Mouse (Mus musculus): ENCODE measurements around the gene C1rl.
"Not testable (repeated sequence)": the region's sequence is repeated elsewhere in the genome, so short reads cannot be mapped to it uniquely, and the experiment has no call there.

Gene C1rl

DNA sequence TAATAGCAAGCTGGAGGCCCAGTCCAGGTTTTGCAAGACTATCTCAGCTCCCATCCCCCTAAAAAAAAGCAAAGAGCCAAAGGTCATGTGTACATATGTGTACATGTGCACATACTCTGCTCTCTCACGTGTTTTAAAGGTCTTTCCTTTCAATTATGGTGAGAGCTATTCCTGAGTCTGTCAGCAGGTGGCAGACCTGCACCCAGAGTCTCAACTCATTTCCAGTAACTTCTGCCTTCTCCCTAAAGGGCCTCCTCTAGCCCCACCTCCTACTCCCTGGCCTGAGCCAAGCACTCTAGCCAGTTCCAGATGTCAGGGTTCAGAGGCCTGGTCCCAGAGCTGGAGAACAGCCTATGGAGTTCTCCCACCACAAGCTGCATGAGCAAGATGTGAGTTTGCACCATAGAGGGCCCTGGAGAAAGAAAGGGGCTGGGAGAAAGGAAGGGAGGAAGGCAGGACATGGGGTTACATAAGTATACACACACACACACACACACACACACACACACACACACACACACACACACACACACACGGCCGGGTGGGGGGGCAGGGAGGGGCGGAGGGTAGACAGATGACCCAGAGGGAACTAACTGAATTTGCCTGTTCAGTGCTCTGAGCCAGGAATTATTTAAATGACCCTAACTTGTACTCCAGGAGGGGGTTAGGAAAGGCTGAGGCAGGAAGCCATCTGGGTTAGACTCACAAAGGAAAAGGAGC is at the start of gene C1rl:
Gene C1rl, plus strand, starts transcription at position 272 of the 720 bp plus-strand sequence.
- DNase-seq (ENCODE audit: low read depth, low spot score) = no peak

GRCm38 (mm10) chr6:124443338-124443737 is 49.6 kb upstream of the C1rl start:
- DNase-seq (ENCODE audit: low read depth, low spot score) = no peak

DNA sequence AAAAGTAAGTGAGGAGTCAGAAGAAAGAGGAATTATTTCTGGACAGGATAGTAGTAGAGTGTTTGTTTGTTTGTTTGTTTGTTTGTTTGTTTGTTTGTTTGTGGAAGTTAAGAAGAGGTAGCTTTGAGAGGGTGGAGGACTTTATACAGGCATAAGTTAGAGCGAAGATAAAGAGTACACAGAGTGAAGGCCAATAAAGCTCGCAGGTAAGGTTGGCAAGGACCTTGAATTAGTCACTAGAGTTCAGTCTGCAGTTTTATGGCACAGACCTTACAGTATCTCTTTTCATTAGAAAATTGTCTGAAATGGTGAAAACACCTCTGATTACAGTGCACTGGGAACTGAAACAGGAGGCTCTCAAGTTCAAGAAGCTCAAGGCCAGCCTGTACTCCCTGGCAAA is 46.9 kb upstream of the C1rl start:
- no peak for DNase-seq (ENCODE audit: low read depth, low spot score)

GRCm38 (mm10) chr6:124446459-124446858 is 46.5 kb upstream of the C1rl start:
- no peak for DNase-seq (ENCODE audit: low read depth, low spot score)

DNA sequence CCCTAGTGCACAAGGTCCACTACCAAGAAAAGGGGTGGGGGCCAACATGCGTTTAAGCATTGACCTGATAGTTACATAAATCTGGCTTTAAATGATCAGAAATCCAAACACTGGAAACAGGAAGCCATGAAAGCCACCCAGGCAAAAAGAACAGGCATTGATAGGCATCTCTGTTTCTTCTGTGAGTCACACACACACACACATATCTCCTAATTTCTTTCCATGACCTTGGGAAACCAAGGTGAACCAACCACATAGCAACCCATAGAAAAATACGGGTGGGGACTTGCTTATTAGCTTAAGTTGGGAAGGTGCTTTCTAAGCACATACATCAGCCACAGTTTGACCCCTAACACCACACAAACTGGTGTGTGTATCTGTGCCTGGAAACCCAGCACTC is 45.6 kb upstream of the C1rl start:
- DNase-seq (ENCODE audit: low read depth, low spot score) = no peak

DNA sequence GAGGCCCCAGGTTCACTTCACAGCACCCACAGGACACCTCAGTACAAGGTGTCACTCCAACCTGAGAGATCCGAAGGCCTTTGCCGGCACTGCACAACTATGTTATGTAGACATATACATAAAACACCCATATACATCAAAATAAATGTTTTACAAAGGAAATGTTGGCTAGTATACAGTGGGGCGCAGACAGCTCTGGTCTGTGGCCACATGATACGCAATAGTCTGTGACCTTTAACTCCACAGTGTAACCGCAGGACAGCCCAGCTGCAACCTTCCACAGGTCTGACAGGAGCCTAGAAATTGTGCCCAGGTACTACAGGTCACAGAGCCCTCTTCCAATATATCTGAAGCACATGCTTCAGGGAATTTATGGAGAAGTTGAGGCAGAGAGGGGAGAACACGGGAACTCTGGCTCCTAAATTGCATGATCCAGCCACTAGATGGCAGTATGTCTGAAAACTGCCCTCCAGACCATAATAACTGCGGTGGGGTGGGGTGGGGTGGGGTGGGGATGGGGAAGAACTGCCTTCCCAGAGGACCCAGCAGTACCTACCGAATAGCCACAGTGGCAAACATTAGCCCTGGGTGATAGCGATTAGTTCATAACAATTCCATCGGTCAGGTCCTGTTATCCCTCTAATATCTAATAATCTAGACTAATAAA is 44.6 kb upstream of the C1rl start:
- DNase-seq (ENCODE audit: low read depth, low spot score) = no peak

- DNase-seq (ENCODE audit: low read depth, low spot score) = no peak
Measured at GRCm38 (mm10) chr6:124448959-124449667, 43.8 kb upstream of the C1rl start.

DNA sequence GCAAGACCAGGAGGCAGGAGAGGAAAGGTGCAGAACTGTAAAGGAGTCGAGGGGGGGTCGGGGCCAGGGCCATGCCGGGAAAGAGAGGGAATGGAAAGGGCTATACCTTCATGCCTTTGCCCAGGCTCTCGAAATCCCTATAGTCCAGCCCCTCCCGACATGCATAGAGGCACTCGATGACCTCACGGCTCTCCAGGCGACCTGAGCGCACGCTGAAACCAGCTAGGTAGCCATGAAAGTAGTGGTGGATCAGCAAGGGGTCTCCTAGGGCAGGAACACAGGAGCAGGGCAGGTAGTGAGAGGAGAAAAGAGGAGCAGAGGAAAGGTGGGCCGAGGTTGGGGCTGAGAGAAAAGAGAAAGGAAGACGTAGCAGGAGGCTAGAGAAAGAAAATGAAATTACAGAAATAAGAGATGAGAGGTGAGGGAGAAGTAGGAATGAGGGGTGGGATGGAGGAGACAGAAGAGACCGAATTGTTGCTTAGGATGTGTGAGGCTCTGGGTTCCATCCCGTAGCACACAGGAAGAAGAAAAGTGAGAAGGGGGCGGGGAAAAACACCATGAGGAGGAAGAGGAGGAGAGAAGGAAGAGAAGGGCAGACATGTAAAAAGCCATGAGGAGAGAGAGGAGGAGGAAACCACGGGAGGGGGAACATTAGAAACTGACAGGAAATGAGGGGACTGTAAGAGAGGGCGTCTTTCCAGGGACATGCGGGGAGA is 43.1 kb upstream of the C1rl start:
- DNase-seq (ENCODE audit: low read depth, low spot score) = no peak

DNA sequence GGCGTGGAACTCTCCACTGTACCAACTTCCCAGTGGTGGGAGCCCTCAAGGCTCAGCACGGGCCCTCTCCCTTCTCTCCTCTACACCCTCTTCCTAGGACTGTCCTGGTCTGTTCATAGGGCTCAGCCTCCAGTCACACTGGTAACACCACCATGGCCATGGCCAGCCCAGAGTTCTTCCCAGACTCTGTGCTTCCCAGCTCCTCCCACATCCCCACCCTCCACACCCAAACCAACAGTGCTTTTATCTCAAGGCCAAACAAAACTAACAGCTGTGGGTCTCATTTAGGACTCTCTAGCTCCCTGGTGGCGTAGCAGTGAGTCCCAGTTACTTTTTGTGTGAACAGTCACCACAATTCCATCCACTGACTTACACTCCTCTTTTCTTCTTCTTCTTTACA is 40.9 kb upstream of the C1rl start:
- DNase-seq (ENCODE audit: low read depth, low spot score) = no peak

DNA sequence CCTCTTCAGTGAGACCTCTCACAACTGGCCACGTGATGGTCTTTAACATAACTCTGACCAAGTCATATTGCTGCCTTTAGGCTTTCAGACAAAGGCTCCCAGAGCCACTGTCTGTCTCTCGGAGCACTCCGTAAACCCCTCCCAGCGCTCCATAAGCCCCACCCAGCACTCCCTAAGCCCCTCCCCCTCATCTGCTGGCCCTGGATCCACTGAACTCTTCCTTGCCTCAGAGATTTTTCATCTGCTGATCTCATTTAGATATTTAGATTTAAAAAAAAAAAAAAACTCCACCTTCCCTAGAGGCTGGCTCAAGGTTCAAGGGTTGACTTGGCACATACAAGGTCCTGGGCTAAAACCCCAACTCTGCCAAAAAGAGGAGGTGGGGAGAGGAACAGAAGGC is 39.2 kb upstream of the C1rl start:
- DNase-seq (ENCODE audit: low read depth, low spot score) = no peak

- DNase-seq (ENCODE audit: low read depth, low spot score) = no peak
Measured at GRCm38 (mm10) chr6:124456243-124456642, 36.7 kb upstream of the C1rl start.

GRCm38 (mm10) chr6:124457827-124458226 is 35.1 kb upstream of the C1rl start:
- no peak for DNase-seq (ENCODE audit: low read depth, low spot score)

DNA sequence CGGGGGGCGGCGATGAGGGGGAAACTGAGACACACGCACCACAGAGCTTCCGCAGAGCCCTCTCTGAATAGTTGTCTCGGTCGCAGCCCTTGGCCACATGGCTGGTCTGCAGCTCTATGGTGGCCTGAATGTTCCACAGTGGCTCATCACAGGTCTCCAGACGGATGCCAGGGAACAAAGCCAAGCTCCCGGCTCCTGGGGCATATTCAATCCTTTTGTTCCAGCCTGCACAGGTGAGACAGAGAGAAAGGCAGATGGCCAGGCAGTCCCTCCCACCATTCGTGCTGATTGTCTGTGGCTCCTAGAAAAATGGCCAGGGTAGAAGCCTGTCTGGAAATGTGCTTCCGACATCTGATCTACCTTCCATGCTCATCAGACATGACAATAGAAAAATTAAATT is 34.4 kb upstream of the C1rl start:
- no peak for DNase-seq (ENCODE audit: low read depth, low spot score)

GRCm38 (mm10) chr6:124459388-124459787 is 33.5 kb upstream of the C1rl start:
- DNase-seq (ENCODE audit: low read depth, low spot score) = no peak

DNA sequence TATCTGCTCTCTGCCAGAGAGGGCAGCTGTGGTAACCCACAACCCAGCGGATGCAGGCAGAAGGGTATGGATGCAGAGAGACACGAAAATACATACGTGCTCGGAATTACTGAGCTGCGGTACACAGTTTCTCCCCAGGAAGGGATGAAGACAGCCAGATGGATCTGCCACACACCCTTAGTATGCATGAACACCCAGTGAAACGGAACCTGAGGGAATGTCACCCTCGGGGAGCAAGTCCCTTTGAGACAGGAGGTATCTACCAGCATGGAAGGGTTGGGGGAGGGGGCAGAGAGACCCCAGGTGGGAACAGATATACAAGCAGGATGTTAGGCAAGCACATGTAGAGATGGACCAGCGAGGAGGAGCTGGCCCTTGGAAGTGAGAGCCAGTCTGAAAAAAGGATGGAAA is 29.0 kb upstream of the C1rl start:
- DNase-seq (ENCODE audit: low read depth, low spot score) = no peak

- DNase-seq (ENCODE audit: low read depth, low spot score) = peak; percentile 93
Measured at GRCm38 (mm10) chr6:124464305-124465271, 28.3 kb upstream of the C1rl start, which contains the start of gene Clstn3. Gene Clstn3 (minus strand): TSS chr6:124464794.

GRCm38 (mm10) chr6:124465299-124465698 is 27.6 kb upstream of the C1rl start:
- no peak for DNase-seq (ENCODE audit: low read depth, low spot score)

DNA sequence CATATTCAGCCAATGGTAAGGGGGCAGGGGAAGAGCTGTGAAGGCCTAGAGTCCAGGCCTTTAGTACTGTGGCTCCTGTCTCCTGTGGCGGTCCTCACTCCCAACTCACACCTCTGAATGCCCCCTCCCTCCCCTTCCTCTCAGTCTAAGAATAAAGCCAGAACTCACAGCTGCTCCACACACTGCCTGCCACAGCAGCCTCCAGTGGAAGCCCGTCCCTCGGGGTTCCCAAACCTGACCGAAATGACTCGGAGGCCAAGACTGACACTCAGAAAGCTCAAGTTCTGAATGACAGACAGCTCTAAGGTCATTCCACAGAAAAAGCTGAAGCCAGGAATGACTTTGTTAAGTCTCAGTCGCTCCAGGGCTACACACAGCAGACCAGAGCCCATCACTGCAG is 27.2 kb upstream of the C1rl start:
- no peak for DNase-seq (ENCODE audit: low read depth, low spot score)

GRCm38 (mm10) chr6:124471121-124471520 is 21.8 kb upstream of the C1rl start:
- DNase-seq (ENCODE audit: low read depth, low spot score) = no peak

DNA sequence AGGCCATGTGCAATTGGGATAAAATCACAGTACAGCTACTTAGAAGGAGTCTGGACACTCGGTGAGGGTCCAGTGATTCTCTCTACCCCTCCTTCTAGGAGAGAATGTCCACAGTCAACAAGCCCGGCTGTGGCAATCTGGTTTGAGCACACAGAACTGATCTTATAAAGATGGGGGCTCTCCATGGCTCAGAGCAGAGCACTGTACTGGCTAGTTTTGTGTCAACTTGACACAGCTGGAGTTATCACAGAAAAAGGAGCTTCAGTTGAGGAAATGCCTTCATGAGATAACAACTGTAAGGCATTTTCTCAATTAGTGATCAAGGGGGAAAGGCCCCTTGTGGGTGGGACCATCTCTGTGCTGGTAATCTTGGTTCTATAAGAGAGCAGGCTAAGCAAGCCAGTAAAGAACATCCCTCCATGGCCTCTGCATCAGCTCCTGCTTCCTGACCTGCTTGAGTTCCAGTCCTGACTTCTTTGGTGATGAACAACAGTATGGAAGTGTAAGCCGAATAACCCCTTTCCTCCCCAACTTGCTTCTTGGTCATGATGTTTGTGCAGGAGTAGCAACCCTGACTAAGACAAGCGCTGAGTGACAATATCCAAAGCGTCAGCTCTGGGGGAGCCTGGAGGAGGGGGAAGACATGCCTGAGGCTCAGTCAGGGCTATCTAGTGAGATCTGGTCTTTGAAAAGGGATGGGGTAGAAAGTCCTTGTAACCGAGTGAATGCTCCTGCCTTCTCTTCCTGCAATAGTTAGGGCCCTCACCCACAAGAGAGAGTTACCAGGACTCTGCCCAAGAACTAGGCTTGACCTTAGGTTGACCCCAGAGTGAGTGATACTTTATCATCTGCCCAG is 20.9 kb upstream of the C1rl start:
- DNase-seq (ENCODE audit: low read depth, low spot score) = not testable (repeated sequence)

Data from retina, adult 2 months (tissue).